Mouse (Mus musculus): ENCODE measurements around the gene Cdc42ep1. TPM values are rescaled to one million over a fixed set of nuclear protein-coding genes. Genes with fewer than 3 reads are reported as not detected.

Cdc42ep1 gene
- polyA plus RNA-seq, 2 experiments = 7.8 to 8.1 TPM

- peaks cover 39% of the 10 kb centered on the region for H3K27me3 ChIP-seq (ENCODE audit: control insufficient read depth, insufficient read depth, low read length)
- no peaks in the 10 kb centered on the region for H3K9me3 ChIP-seq (ENCODE audit: control insufficient read depth, low read length)
- H3K4me2 ChIP-seq (ENCODE audit: low read depth) = no peak overlapping the region
- no peak overlapping the region for H3K4me3 ChIP-seq (ENCODE audit: insufficient read depth in 1 of 2, low read depth in 2 of 2, low read length in 2 of 2)
- H3K36me3 ChIP-seq (replicated peaks; ENCODE audit: control insufficient read depth, insufficient read depth, low read depth) = no peaks in the 10 kb centered on the region
- H3K9ac ChIP-seq (replicated peaks) = no peak overlapping the region
- H3K4me1 ChIP-seq (replicated peaks; ENCODE audit: control insufficient read depth in 2 of 2, insufficient read depth in 2 of 2, low read length in 1 of 2) = peaks cover 9 to 11% of the 10 kb centered on the region in 2 experiments
- WGBS (ENCODE audit: insufficient replicate concordance) = 36% methylated on average over 2 of the region's 2 CpGs
- no peak for ATAC-seq (ENCODE audit: insufficient read depth)
- DNase-seq (ENCODE audit: low read depth in 3 of 3, low spot score in 3 of 3) = no peak
- no peak overlapping the region for H3K27ac ChIP-seq
- TF ChIP-seq CTCF (IDR thresholded peaks at IDR 0.05; ENCODE audit: low read depth) (no peak), EP300 (IDR thresholded peaks at IDR 0.05; ENCODE audit: low read depth) (no peak)
These were observed 2.7 kb upstream of the Cdc42ep1 start for GRCm38 (mm10) chr15:78839744-78840143.

GRCm38 (mm10) chr15:78840241-78840640 lies 2.2 kb upstream of the Cdc42ep1 start:
- peak; percentile 52 for ATAC-seq (ENCODE audit: insufficient read depth)
- WGBS (ENCODE audit: insufficient replicate concordance) = 51% methylated on average over 3 of the region's 3 CpGs
- Histone ChIP-seq H3K27me3 (ENCODE audit: control insufficient read depth, insufficient read depth, low read length) (peaks cover 42% of the 10 kb centered on the region), H3K4me1 (replicated peaks; ENCODE audit: control insufficient read depth in 2 of 2, insufficient read depth in 2 of 2, low read length in 1 of 2) (peaks cover 6% of the 10 kb centered on the region in 2 experiments; a peak in 3 of 4 replicates), H3K9me3 (ENCODE audit: control insufficient read depth, low read length) (no peaks in the 10 kb centered on the region), H3K27ac (no peak overlapping the region), H3K36me3 (replicated peaks; ENCODE audit: control insufficient read depth, insufficient read depth, low read depth) (no peaks in the 10 kb centered on the region), H3K4me3 (ENCODE audit: insufficient read depth in 1 of 2, low read depth in 2 of 2, low read length in 2 of 2) (no peak overlapping the region), H3K4me2 (ENCODE audit: low read depth) (no peak overlapping the region), H3K9ac (replicated peaks) (no peak overlapping the region)
- no peak for TF ChIP-seq EP300 (IDR thresholded peaks at IDR 0.05; ENCODE audit: low read depth)
- TF ChIP-seq CTCF (IDR thresholded peaks at IDR 0.05; ENCODE audit: low read depth) = no peak
- DNase-seq (ENCODE audit: low read depth in 3 of 3, low spot score in 3 of 3) = peak in 1 of 3 experiments; percentile 37

- WGBS (ENCODE audit: insufficient replicate concordance) = 55% methylated on average over 11 of the region's 11 CpGs
- no peak for TF ChIP-seq EP300 (IDR thresholded peaks at IDR 0.05; ENCODE audit: low read depth)
- TF ChIP-seq CTCF (IDR thresholded peaks at IDR 0.05; ENCODE audit: low read depth) = no peak
- H3K27me3 ChIP-seq (ENCODE audit: control insufficient read depth, insufficient read depth, low read length) = peaks cover 42% of the 10 kb centered on the region
- H3K4me2 ChIP-seq (ENCODE audit: low read depth) = no peak overlapping the region
- peaks cover under 1 to 6% of the 10 kb centered on the region in 2 experiments; a peak in 2 of 4 replicates for H3K4me1 ChIP-seq (replicated peaks; ENCODE audit: control insufficient read depth in 2 of 2, insufficient read depth in 2 of 2, low read length in 1 of 2)
- DNase-seq (ENCODE audit: low read depth in 3 of 3, low spot score in 3 of 3) = no peak
- H3K9ac ChIP-seq (replicated peaks) = no peak overlapping the region
- H3K27ac ChIP-seq = no peak overlapping the region
- no peak for ATAC-seq (ENCODE audit: insufficient read depth)
- no peaks in the 10 kb centered on the region for H3K9me3 ChIP-seq (ENCODE audit: control insufficient read depth, low read length)
- H3K4me3 ChIP-seq (ENCODE audit: insufficient read depth in 1 of 2, low read depth in 2 of 2, low read length in 2 of 2) = no peak overlapping the region
- no peaks in the 10 kb centered on the region for H3K36me3 ChIP-seq (replicated peaks; ENCODE audit: control insufficient read depth, insufficient read depth, low read depth)
These were observed 1.7 kb upstream of the Cdc42ep1 start for GRCm38 (mm10) chr15:78840751-78841150.

- Histone ChIP-seq H3K9me3 (ENCODE audit: control insufficient read depth, low read length) (no peaks in the 10 kb centered on the region), H3K27ac (no peak overlapping the region), H3K4me3 (ENCODE audit: insufficient read depth in 1 of 2, low read depth in 2 of 2, low read length in 2 of 2) (no peak overlapping the region), H3K27me3 (ENCODE audit: control insufficient read depth, insufficient read depth, low read length) (peaks cover 42% of the 10 kb centered on the region), H3K4me2 (ENCODE audit: low read depth) (no peak overlapping the region), H3K36me3 (replicated peaks; ENCODE audit: control insufficient read depth, insufficient read depth, low read depth) (no peaks in the 10 kb centered on the region), H3K4me1 (replicated peaks; ENCODE audit: control insufficient read depth in 2 of 2, insufficient read depth in 2 of 2, low read length in 1 of 2) (peaks cover 0 to 5% of the 10 kb centered on the region in 2 experiments; a peak in 1 of 4 replicates), H3K9ac (replicated peaks) (no peak overlapping the region)
- no peak for DNase-seq (ENCODE audit: low read depth in 3 of 3, low spot score in 3 of 3)
- TF ChIP-seq CTCF (IDR thresholded peaks at IDR 0.05; ENCODE audit: low read depth) = no peak
- TF ChIP-seq EP300 (IDR thresholded peaks at IDR 0.05; ENCODE audit: low read depth) = no peak
- no peak for ATAC-seq (ENCODE audit: insufficient read depth)
- 62% methylated on average over 6 of the region's 6 CpGs for WGBS (ENCODE audit: insufficient replicate concordance)
These were observed 1.1 kb upstream of the Cdc42ep1 start for GRCm38 (mm10) chr15:78841161-78841790.

- Histone ChIP-seq H3K27ac (no peak overlapping the region), H3K27me3 (ENCODE audit: control insufficient read depth, insufficient read depth, low read length) (peaks cover 42% of the 10 kb centered on the region), H3K4me3 (ENCODE audit: insufficient read depth in 1 of 2, low read depth in 2 of 2, low read length in 2 of 2) (peak overlapping the region; percentile 52 to 66), H3K4me2 (ENCODE audit: low read depth) (peak overlapping the region; percentile 25), H3K36me3 (replicated peaks; ENCODE audit: control insufficient read depth, insufficient read depth, low read depth) (no peaks in the 10 kb centered on the region), H3K9me3 (ENCODE audit: control insufficient read depth, low read length) (no peaks in the 10 kb centered on the region), H3K4me1 (replicated peaks; ENCODE audit: control insufficient read depth in 2 of 2, insufficient read depth in 2 of 2, low read length in 1 of 2) (peaks cover 0 to 5% of the 10 kb centered on the region in 2 experiments; a peak in 1 of 4 replicates), H3K9ac (replicated peaks) (no peak overlapping the region; the same call in 1 of the 2 replicates)
- WGBS (ENCODE audit: insufficient replicate concordance) = 19% methylated on average over 21 of the region's 21 CpGs
- TF ChIP-seq CTCF (IDR thresholded peaks at IDR 0.05; ENCODE audit: low read depth) (peak; percentile 26; the same call in 1 of the 2 replicates), EP300 (IDR thresholded peaks at IDR 0.05; ENCODE audit: low read depth) (no peak)
- no peak for ATAC-seq (ENCODE audit: insufficient read depth)
- no peak for DNase-seq (ENCODE audit: low read depth in 3 of 3, low spot score in 3 of 3)
These were observed 1.4 kb downstream of the Cdc42ep1 start for GRCm38 (mm10) chr15:78843581-78844469.
